Mouse (Mus musculus): ENCODE measurements around the gene Mgarp.

The Mgarp gene

DNA sequence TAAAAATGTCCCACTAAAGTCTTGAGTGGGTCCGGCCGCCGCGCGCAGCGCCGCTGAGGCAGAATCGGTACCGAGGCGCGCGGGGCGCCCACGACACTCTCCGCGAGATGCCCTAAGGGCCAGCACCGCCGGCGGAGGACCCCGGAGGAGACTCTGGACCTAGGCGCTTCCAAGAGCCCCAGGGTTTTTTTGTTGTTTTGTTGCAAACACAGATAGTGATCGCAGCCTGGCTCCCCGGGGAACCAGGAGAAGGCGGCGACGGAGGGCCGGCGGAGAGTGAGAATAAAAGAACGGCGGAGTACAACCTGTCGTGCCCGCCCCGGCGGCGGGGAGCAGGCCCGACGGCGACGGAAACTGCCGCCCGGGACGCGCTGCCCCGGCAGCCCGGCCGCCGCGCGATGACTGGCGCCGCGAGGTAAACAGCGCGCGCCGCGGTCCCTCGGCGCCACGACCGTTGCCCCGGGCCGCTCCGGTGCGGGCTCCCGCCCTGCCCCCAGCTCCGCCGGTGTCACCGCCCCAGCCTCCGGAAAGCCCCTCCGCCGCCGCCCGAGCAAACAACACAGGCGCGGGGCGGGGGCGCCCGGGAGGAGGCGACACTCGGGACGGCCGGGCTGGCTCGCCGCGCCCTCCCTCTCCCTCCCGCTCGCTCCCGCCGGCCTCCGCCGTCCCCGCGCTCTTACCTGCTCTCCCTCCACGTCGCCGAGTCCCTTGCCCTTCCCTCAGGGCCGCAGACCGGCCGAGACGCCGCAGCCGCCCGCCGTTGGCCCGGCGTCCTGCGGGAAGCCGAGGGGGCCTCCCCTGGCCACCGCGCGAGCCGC, 56.6 kb downstream of the Mgarp start:
- 1% methylated on average over 101 of the region's 113 CpGs for WGBS

DNA sequence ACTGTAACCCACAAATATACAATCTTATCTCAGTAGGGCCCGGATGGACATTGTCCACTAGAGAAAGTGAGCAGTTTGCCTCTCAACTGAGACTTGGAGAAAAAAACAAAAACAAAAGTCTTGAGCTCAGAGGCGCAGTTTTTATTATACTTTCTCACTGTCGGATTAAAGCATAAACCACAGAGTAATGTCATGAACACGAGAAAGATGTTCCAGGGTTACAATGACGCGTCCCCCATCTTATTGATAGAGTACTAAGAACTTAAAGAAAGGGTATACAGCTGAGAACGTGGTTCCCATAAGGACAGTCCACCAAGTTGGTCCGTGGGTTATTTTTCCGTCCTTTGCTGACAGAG, 57.2 kb downstream of the Mgarp start:
- 5% methylated on average over 9 of the region's 9 CpGs for WGBS
